Mouse (Mus musculus): ENCODE measurements around the gene Coro1b.

DNA sequence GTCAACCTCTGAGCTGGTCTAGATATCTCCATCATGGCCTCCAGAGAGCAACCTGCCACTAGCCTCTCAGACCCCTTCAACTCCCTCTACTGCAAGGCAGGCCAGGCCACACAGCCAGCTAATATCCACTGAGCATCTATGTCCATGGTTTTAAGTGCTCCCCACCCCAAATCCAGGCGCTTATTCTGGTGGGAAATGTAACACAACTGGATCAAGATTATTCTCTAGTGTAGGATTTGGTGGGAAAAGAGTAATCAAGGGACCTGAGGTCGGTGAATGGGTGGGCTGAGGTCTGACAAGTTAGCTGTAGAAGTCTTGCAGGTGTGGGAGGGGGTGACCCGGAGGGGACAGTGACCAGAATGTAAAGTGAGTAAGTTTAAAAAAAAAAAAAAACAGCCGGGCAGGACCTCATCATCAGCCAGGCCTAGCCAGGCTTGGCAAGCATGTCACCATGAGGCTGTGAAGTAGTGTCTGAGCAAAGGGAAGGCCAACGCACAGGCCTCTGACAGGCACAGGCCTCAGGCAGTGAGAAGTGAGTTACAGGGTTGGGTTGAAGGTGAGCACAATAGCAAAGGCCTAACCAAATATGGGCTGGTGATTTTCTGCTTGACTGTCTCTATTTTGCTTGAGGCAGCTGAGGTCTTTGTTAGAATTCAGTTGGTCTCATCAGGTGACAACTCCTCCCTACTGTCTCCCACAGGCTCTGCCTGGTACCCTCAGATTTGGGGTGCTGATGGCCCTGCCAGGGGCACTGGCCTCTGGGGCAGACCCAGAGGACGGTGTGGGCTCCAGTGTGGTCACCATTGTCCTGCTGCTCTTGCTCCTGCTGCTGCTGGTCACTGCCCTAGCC is 7.0 kb downstream of the Coro1b start:
- no peak for TF ChIP-seq CTCF (IDR thresholded peaks at IDR 0.05)
- no peak for TF ChIP-seq EP300 (IDR thresholded peaks at IDR 0.05; ENCODE audit: insufficient read depth, low read depth, low read length)
- TF ChIP-seq POLR2A (IDR thresholded peaks at IDR 0.05; ENCODE audit: insufficient read depth, low read depth, low read length) = 0 out of 2 replicates have a peak, but pooled peaks have one; percentile 19

Measured in heart, adult 2 months (tissue).